Mouse (Mus musculus) stomach, postnatal 0 days (tissue): Measurements from ENCODE around the gene Podxl.

Experiments
- CTCF ChIP-seq: IDR thresholded peaks from 2 replicates; pipeline ENCODE4 v1.5.1; 2016; ENCODE audit warnings: antibody characterized with exemption, low read depth, mild to moderate bottlenecking, moderate library complexity
- EP300 ChIP-seq: optimal IDR thresholded peaks from 2 replicates; pipeline ENCODE3; 2016; ENCODE audit warnings: antibody characterized with exemption

DNA sequence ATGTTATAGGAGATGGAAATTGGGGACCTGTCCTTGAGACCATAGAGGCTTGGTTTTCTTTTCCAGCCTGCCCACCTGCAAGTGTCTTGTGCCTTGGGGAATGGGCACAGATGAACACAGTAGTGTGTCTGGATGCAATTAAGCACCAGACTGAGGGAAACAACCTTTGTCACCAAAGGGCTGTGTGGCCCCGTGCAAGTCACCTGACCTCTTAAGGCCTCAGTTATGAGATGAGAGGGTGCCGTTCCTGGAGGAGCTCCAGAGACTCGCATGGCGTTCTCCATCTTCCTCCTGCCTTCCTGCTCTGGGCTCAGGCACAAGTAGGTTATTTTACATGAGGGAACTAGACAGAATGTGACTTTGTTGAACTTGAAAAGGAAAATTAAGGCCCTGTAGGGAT lies 41.3 kb downstream of the Podxl start:
- no peak for TF ChIP-seq CTCF
- no peak for TF ChIP-seq EP300
